Mouse (Mus musculus) heart, adult 2 months (tissue): Measurements from ENCODE around the gene Arhgef17. TPM values are rescaled to one million over a fixed set of nuclear protein-coding genes. Genes with fewer than 3 reads are reported as not detected.

Experiments used
- DNase-seq, 2 experiments: peaks; one replicate each; pipeline ENCODE4 v3.0.0; 2021
- H3K27ac ChIP-seq: fragments of 200-600 bp; 2 replicates; pipeline ENCODE4 v1.8.1; 2022
- H3K27me3 ChIP-seq: fragments of 200-500 bp; 2 replicates; pipeline ENCODE4 v1.6.1; 2012; ENCODE audit warnings: mild to moderate bottlenecking, low read length, inconsistent platforms, mixed read lengths; ENCODE audit not compliant: control insufficient read depth, insufficient read depth
- H3K36me3 ChIP-seq: fragments of 200-500 bp; 2 replicates; pipeline ENCODE4 v1.6.1; 2012; ENCODE audit warnings: low read length, inconsistent platforms; ENCODE audit not compliant: control insufficient read depth, insufficient read depth
- H3K4me1 ChIP-seq: fragments of 200-500 bp; 2 replicates; pipeline ENCODE4 v1.6.1; 2011; ENCODE audit warnings: low read length; ENCODE audit not compliant: control insufficient read depth, insufficient read depth
- H3K4me3 ChIP-seq: fragments of 200-600 bp; 2 replicates; pipeline ENCODE4 v1.8.1; 2022
- H3K79me2 ChIP-seq: fragments of 200-500 bp; replicated peaks from 2 replicates; pipeline ENCODE4 v1.6.1; 2012; ENCODE audit warnings: mild to moderate bottlenecking, inconsistent platforms, low read length, moderate library complexity, mixed read lengths; ENCODE audit not compliant: control insufficient read depth, insufficient read depth
- H3K9ac ChIP-seq: fragments of 200-500 bp; 2 replicates; pipeline ENCODE4 v1.6.1; 2012; ENCODE audit warnings: low read depth, mild to moderate bottlenecking, control low read depth, inconsistent platforms, low read length, mixed read lengths
- CTCF ChIP-seq: fragments of 200-600 bp; IDR thresholded peaks from 2 replicates; pipeline ENCODE4 v1.8.1; 2022; ENCODE audit warnings: antibody characterized with exemption, mild to moderate bottlenecking, moderate library complexity
- EP300 ChIP-seq: fragments of 200-500 bp; IDR thresholded peaks from 2 replicates; pipeline ENCODE4 v1.6.1; 2011; ENCODE audit warnings: low read depth, low read length, control low read depth; ENCODE audit not compliant: insufficient read depth
- POLR2A ChIP-seq: fragments of 200-500 bp; IDR thresholded peaks from 2 replicates; pipeline ENCODE4 v1.6.1; 2011; ENCODE audit warnings: mild to moderate bottlenecking, low read depth, low read length, control low read depth; ENCODE audit not compliant: insufficient read depth
- WGBS: fragments of 180-500 bp; shearing (Covaris S2); methylation state at CpG from one replicate; pipeline ENCODE4 v1.1.7; 2018; 5-methylcytosine and 5-hydroxymethylcytosine counted together
- intact Hi-C: fragments of 180-260 bp; cut with DNase I; formaldehyde crosslinking; loops from one replicate; pipeline ENCODE4 v1.15.1; 2025
- polyA plus RNA-seq: library from polyadenylated mRNA; depleted of rRNA; stranded (reverse); fragments of >200 nt; gene quantifications from 2 replicates; pipeline ENCODE4 v1.2.3, GENCODE M21; 2012
- total RNA-seq, 2 experiments: library from RNA; stranded (reverse); gene quantifications; 2 replicates each; pipeline ENCODE4 v1.2.3; 2021

Arhgef17 gene
- total and polyA plus RNA-seq, 3 experiments: 23.4 to 28.4 (median 26.2) TPM

DNA sequence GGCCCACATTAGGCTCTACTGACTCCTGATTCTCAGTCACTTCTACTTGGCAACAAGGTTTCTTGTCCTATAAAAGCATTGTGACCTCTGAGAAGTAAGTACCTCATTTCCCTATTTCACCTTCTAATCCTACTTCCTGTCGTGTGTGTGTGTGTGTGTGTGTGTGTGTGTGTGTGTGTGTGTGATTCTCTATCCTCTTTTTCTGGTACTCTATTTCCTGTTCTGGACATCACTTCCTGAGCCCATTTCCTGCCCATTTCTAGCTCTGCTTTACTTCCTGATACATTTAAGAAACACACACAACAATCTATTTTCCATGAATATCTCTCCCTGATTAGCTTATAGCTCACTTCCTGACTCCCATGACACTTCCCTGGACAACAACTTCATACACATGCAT, 56.1 kb downstream of the Arhgef17 start:
- intact Hi-C loops: no loop called here
- no peak overlapping the region for H3K4me3 ChIP-seq
- WGBS: 47% methylated on average over 1 of the region's 1 CpGs
- DNase-seq: no peak
- H3K4me1 ChIP-seq: peaks cover 2% of the 10 kb centered on the region
- peaks cover 4% of the 10 kb centered on the region for H3K36me3 ChIP-seq
- no peaks in the 10 kb centered on the region for H3K27me3 ChIP-seq
- no peak for TF ChIP-seq EP300
- no peak for TF ChIP-seq POLR2A
- no peak for TF ChIP-seq CTCF
- no peaks in the 10 kb centered on the region for H3K79me2 ChIP-seq
- H3K27ac ChIP-seq: no peak overlapping the region
- H3K9ac ChIP-seq: no peak overlapping the region

DNA sequence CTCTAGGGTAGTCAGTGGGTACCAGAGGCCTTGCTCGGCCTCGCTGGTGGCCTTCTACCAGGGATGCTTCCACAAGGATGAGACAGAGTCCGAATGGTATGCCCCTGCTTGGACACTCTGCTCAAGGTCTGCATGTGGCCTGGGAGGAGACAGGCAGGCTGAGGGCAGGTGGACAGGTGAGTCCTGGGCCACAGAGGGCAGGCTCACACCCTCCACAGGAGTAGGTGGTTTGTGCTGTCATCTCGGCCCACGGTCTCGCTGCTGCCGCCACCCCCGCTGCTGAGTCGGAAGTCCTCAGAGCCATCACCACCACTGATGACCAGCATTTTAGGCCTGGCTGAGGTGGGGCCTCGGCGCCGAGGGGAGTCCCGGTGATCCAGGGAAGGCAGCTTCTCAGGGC, 58.7 kb downstream of the Arhgef17 start:
- H3K4me1 ChIP-seq: peaks cover 3% of the 10 kb centered on the region
- no peak for DNase-seq

DNA sequence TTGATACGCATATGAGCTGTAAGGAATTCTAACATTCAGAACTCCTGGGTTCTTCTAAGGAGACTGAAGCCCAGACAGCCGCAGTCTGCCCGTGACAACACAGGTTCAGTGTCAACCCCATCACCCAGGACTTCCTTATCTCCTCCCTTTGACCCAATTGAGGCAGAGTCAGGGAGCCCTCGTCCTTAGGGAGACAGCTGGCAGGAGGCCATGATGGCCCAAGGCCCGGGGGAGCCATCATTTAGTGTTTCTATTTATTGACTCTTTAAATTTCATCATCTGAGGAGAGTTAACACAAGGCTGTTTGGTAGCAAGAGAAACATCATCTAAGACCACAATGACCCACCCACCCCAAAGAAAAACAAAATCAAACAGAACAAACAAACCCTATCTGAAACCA, 60.0 kb downstream of the Arhgef17 start:
- Histone ChIP-seq H3K27me3 (no peaks in the 10 kb centered on the region), H3K9ac (no peak overlapping the region), H3K79me2 (no peaks in the 10 kb centered on the region), H3K27ac (no peak overlapping the region), H3K36me3 (peaks cover 4% of the 10 kb centered on the region), H3K4me3 (no peak overlapping the region), H3K4me1 (peaks cover 3% of the 10 kb centered on the region)
- intact Hi-C loops: no loop called here
- DNase-seq: peak; percentile 65 to 72
- TF ChIP-seq CTCF (no peak), POLR2A (no peak), EP300 (no peak)
- WGBS: 48% methylated on average over 5 of the region's 5 CpGs

More for the DNA sequence above, 58.7 kb downstream of the Arhgef17 start:
- TF ChIP-seq POLR2A: no peak
- no peak for TF ChIP-seq EP300
- no peak for TF ChIP-seq CTCF
- Histone ChIP-seq H3K36me3 (peaks cover 4% of the 10 kb centered on the region), H3K9ac (no peak overlapping the region), H3K27ac (no peak overlapping the region), H3K79me2 (no peaks in the 10 kb centered on the region), H3K4me3 (no peak overlapping the region), H3K27me3 (no peaks in the 10 kb centered on the region)
- intact Hi-C loops: no loop called here
- WGBS: 90% methylated on average over 13 of the region's 13 CpGs

DNA sequence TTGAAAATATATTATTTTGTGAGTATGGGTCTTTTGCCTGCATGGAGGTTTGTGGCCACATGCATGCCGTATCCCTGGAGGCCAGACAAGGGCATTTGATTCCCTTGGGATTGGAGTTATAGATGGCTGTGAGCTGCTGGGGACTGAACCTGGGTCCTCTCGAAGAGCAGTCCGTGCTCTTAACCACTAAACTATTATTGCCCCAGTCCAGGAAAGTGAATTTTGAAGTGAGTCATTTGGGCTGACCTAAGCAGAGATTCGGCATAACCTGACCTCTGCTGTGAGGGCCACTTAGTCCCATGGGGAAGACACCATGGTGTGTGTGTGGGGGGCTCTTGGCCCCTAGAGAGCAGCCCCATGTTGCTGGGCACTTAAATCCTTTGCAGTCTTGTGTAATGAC, 60.6 kb downstream of the Arhgef17 start:
- no peak for DNase-seq
- H3K79me2 ChIP-seq: no peaks in the 10 kb centered on the region
- intact Hi-C loops: no loop called here
- no peak overlapping the region for H3K9ac ChIP-seq
- peaks cover 4% of the 10 kb centered on the region for H3K36me3 ChIP-seq
- no peaks in the 10 kb centered on the region for H3K27me3 ChIP-seq
- no peak for TF ChIP-seq EP300
- no peak for TF ChIP-seq POLR2A
- no peak for TF ChIP-seq CTCF
- 83% methylated on average over 4 of the region's 4 CpGs for WGBS
- H3K27ac ChIP-seq: no peak overlapping the region
- peaks cover 3% of the 10 kb centered on the region for H3K4me1 ChIP-seq
- H3K4me3 ChIP-seq: no peak overlapping the region

DNA sequence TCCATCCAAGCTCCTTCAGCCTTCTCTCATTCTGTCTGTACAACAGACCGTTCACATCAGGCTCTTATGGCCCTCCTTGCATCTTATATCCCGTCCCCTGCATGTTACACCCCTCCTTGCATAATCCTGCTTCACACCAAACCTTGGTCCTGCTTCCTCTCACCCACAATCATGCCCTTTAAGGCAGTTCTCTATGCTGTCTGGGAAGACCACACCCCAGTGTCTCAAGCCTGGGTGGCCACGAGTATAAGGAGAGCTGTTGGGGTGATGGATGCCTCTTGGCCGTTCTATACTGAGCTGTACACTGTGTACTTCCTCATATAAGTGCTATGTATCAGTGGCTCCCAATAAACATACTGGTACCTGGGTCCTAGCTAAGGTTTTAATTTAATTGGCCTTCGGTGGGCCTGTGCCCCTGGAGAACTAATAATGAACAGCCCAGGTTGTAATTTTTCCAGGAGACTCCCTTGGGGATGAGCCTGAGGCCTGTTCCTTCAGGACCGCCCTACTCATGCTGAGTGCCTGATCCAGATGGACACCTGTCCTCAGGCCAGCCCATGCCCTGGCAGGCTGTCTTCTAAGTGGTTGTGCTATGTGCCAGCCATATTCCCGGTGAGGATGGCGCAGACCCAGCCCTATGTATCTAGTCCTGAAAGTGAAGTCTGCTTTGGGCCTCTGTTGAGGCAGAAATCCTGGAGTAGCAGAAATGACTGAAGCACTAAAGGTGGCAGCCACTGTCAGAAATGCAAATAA, 61.9 kb downstream of the Arhgef17 start:
- H3K36me3 ChIP-seq: no peaks in the 10 kb centered on the region
- intact Hi-C loops: loop anchor here (5.0 kb wide), 1 partner anchor 183 kb away; no protein-coding TSS in a partner anchor
- no peak overlapping the region for H3K27ac ChIP-seq
- H3K4me3 ChIP-seq: no peak overlapping the region
- peaks cover 2% of the 10 kb centered on the region; the same call in 1 of the 2 replicates for H3K4me1 ChIP-seq
- no peaks in the 10 kb centered on the region for H3K27me3 ChIP-seq
- H3K9ac ChIP-seq: no peak overlapping the region
- no peak for DNase-seq
- WGBS: 77% methylated on average over 8 of the region's 8 CpGs
- TF ChIP-seq POLR2A (no peak), EP300 (no peak), CTCF (no peak)
- no peaks in the 10 kb centered on the region for H3K79me2 ChIP-seq

DNA sequence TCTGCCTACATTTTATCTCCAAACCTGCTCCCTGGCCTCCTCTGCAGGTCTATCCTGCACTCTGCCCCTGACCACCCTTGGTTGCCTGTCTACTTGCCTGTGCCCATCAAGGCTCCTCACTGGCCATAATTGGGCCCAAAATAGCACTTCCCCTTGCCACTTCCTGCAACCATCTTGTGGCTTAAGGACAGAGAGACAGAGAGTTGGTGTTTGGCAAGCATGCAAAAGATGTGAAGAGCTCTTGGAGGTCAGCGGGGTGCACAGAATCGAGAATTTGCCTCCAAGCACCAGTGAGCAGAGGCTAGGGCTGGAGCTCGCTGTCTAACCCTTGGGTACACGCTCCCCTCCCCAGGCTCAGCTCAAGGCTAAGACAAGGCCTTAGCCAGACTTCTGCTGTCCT, 63.4 kb downstream of the Arhgef17 start:
- TF ChIP-seq CTCF (no peak), POLR2A (no peak), EP300 (no peak)
- peak in 1 of 2 experiments; percentile 40 for DNase-seq
- no peak overlapping the region for H3K9ac ChIP-seq
- H3K4me3 ChIP-seq: no peak overlapping the region
- H3K4me1 ChIP-seq: peaks cover 2% of the 10 kb centered on the region; the same call in 1 of the 2 replicates
- intact Hi-C loops: loop anchor here (5.0 kb wide), 1 partner anchor 181 kb away; no protein-coding TSS in a partner anchor
- 62% methylated on average over 4 of the region's 4 CpGs for WGBS
- H3K36me3 ChIP-seq: no peaks in the 10 kb centered on the region
- H3K27ac ChIP-seq: no peak overlapping the region
- no peaks in the 10 kb centered on the region for H3K27me3 ChIP-seq
- H3K79me2 ChIP-seq: no peaks in the 10 kb centered on the region
